Mouse (Mus musculus): ENCODE results near the gene Sec16b. TPM values are rescaled to one million over a fixed set of nuclear protein-coding genes. Genes with fewer than 3 reads are reported as not detected.

Gene Sec16b
- 0.67 and 0.82 TPM in 2 replicates for polyA plus RNA-seq (2016; fragmentation: Nextera tagmentation; extraction: Ambion mirVana)

GRCm38 (mm10) chr1:157506522-157506921 is at the start of gene Sec16b:
TSS of gene Sec16b (plus strand) at chr1:157506728.
- no peak within 1 kb of the TSS for H3K4me3 ChIP-seq
- H3K9me3 ChIP-seq = no peaks in the 10 kb centered on the region
- 0 out of 2 replicates have a peak within 1 kb of the TSS, but pooled peaks have one; percentile 6 for H3K27ac ChIP-seq (replicated peaks)
- H3K4me1 ChIP-seq = peaks cover 18% of the 10 kb centered on the region
- H3K36me3 ChIP-seq (replicated peaks) = no peaks in the 10 kb centered on the region
- DNase-seq (ENCODE audit: low spot score) = peak; percentile 53
- no peaks in the 10 kb centered on the region; the same call in 1 of the 2 replicates for H3K27me3 ChIP-seq (replicated peaks; ENCODE audit: low read depth, poor library complexity, severe bottlenecking)
- 29% methylated on average over 5 of the region's 5 CpGs for WGBS

- Histone ChIP-seq H3K9me3 (no peaks in the 10 kb centered on the region), H3K4me3 (no peak overlapping the region), H3K4me1 (peaks cover 25% of the 10 kb centered on the region), H3K36me3 (replicated peaks) (no peaks in the 10 kb centered on the region), H3K27me3 (replicated peaks; ENCODE audit: low read depth, poor library complexity, severe bottlenecking) (no peaks in the 10 kb centered on the region), H3K27ac (replicated peaks) (peak overlapping the region; percentile 73; the same call in 1 of the 2 replicates)
- no peak for DNase-seq (ENCODE audit: low spot score)
- 80% methylated on average over 3 of the region's 3 CpGs for WGBS
Measured at GRCm38 (mm10) chr1:157457789-157458188, 48.7 kb upstream of the Sec16b start.

- H3K27ac ChIP-seq (replicated peaks) = peak within 1 kb of the TSS; percentile 73
- 4% methylated on average over 27 of the region's 29 CpGs for WGBS
Measured at GRCm38 (mm10) chr1:157458421-157459208, 47.9 kb upstream of the Sec16b start, which contains the start of gene Cryzl2. TSS of gene Cryzl2 (plus strand) at chr1:157458577.

GRCm38 (mm10) chr1:157459904-157460303 is 46.6 kb upstream of the Sec16b start:
- DNase-seq (ENCODE audit: low spot score) = no peak
- no peak overlapping the region for H3K27ac ChIP-seq (replicated peaks)
- 94% methylated on average over 5 of the region's 5 CpGs for WGBS
- no peak overlapping the region for H3K4me3 ChIP-seq
- H3K4me1 ChIP-seq = peaks cover 17% of the 10 kb centered on the region
- H3K27me3 ChIP-seq (replicated peaks; ENCODE audit: low read depth, poor library complexity, severe bottlenecking) = no peaks in the 10 kb centered on the region
- no peaks in the 10 kb centered on the region for H3K36me3 ChIP-seq (replicated peaks)
- no peaks in the 10 kb centered on the region for H3K9me3 ChIP-seq

More at GRCm38 (mm10) chr1:157458421-157459208, 47.9 kb upstream of the Sec16b start, which contains the start of gene Cryzl2:
- H3K9me3 ChIP-seq = no peaks in the 10 kb centered on the region
- H3K27me3 ChIP-seq (replicated peaks; ENCODE audit: low read depth, poor library complexity, severe bottlenecking) = no peaks in the 10 kb centered on the region
- H3K4me3 ChIP-seq = peak within 1 kb of the TSS; percentile 59
- peaks cover 17% of the 10 kb centered on the region for H3K4me1 ChIP-seq
- DNase-seq (ENCODE audit: low spot score) = peak; percentile 89
- no peaks in the 10 kb centered on the region for H3K36me3 ChIP-seq (replicated peaks)

- no peaks in the 10 kb centered on the region for H3K36me3 ChIP-seq (replicated peaks)
- WGBS = 94% methylated on average over 5 of the region's 5 CpGs
- H3K9me3 ChIP-seq = no peaks in the 10 kb centered on the region
- no peak overlapping the region for H3K4me3 ChIP-seq
- no peak overlapping the region for H3K27ac ChIP-seq (replicated peaks)
- H3K4me1 ChIP-seq = peaks cover 17% of the 10 kb centered on the region
- no peaks in the 10 kb centered on the region for H3K27me3 ChIP-seq (replicated peaks; ENCODE audit: low read depth, poor library complexity, severe bottlenecking)
- no peak for DNase-seq (ENCODE audit: low spot score)
Measured at GRCm38 (mm10) chr1:157461276-157461675, 45.3 kb upstream of the Sec16b start.

- no peaks in the 10 kb centered on the region for H3K27me3 ChIP-seq (replicated peaks; ENCODE audit: low read depth, poor library complexity, severe bottlenecking)
- H3K36me3 ChIP-seq (replicated peaks) = no peaks in the 10 kb centered on the region
- peaks cover 17% of the 10 kb centered on the region for H3K4me1 ChIP-seq
- H3K4me3 ChIP-seq = no peak overlapping the region
- H3K9me3 ChIP-seq = no peaks in the 10 kb centered on the region
- H3K27ac ChIP-seq (replicated peaks) = no peak overlapping the region
- WGBS = 61% methylated on average over 3 of the region's 3 CpGs
- DNase-seq (ENCODE audit: low spot score) = peak; percentile 30
Measured at GRCm38 (mm10) chr1:157462336-157462735, 44.2 kb upstream of the Sec16b start.

GRCm38 (mm10) chr1:157465194-157465593 is 41.3 kb upstream of the Sec16b start:
- Histone ChIP-seq H3K36me3 (replicated peaks) (no peaks in the 10 kb centered on the region), H3K4me1 (no peaks in the 10 kb centered on the region), H3K9me3 (no peaks in the 10 kb centered on the region), H3K27me3 (replicated peaks; ENCODE audit: low read depth, poor library complexity, severe bottlenecking) (no peaks in the 10 kb centered on the region), H3K4me3 (no peak overlapping the region), H3K27ac (replicated peaks) (no peak overlapping the region)
- DNase-seq (ENCODE audit: low spot score) = peak; percentile 52
- WGBS = 79% methylated on average over 3 of the region's 3 CpGs

- no peaks in the 10 kb centered on the region for H3K27me3 ChIP-seq (replicated peaks; ENCODE audit: low read depth, poor library complexity, severe bottlenecking)
- no peak overlapping the region for H3K4me3 ChIP-seq
- 94% methylated on average over 8 of the region's 8 CpGs for WGBS
- H3K4me1 ChIP-seq = no peaks in the 10 kb centered on the region
- DNase-seq (ENCODE audit: low spot score) = no peak
- no peaks in the 10 kb centered on the region for H3K36me3 ChIP-seq (replicated peaks)
- H3K27ac ChIP-seq (replicated peaks) = no peak overlapping the region
- H3K9me3 ChIP-seq = no peaks in the 10 kb centered on the region
Measured at GRCm38 (mm10) chr1:157467866-157468265, 38.7 kb upstream of the Sec16b start.

- 91% methylated on average over 9 of the region's 9 CpGs for WGBS
- no peak for DNase-seq (ENCODE audit: low spot score)
Measured at GRCm38 (mm10) chr1:157470761-157471386, 35.7 kb upstream of the Sec16b start.

GRCm38 (mm10) chr1:157472716-157473115 is 33.8 kb upstream of the Sec16b start:
- Histone ChIP-seq H3K9me3 (no peaks in the 10 kb centered on the region), H3K36me3 (replicated peaks) (no peaks in the 10 kb centered on the region), H3K27me3 (replicated peaks; ENCODE audit: low read depth, poor library complexity, severe bottlenecking) (no peaks in the 10 kb centered on the region), H3K4me1 (peaks cover 4% of the 10 kb centered on the region; the same call in 1 of the 2 replicates), H3K4me3 (no peak overlapping the region), H3K27ac (replicated peaks) (no peak overlapping the region)
- WGBS = 90% methylated on average over 7 of the region's 7 CpGs
- no peak for DNase-seq (ENCODE audit: low spot score)

More at GRCm38 (mm10) chr1:157470761-157471386, 35.7 kb upstream of the Sec16b start:
- no peak overlapping the region for H3K27ac ChIP-seq (replicated peaks)
- no peaks in the 10 kb centered on the region for H3K9me3 ChIP-seq
- no peak overlapping the region for H3K4me3 ChIP-seq
- no peaks in the 10 kb centered on the region for H3K36me3 ChIP-seq (replicated peaks)
- peaks cover 4% of the 10 kb centered on the region; the same call in 1 of the 2 replicates for H3K4me1 ChIP-seq
- H3K27me3 ChIP-seq (replicated peaks; ENCODE audit: low read depth, poor library complexity, severe bottlenecking) = no peaks in the 10 kb centered on the region

GRCm38 (mm10) chr1:157474865-157475264 is 31.7 kb upstream of the Sec16b start:
- H3K27me3 ChIP-seq (replicated peaks; ENCODE audit: low read depth, poor library complexity, severe bottlenecking) = no peaks in the 10 kb centered on the region
- DNase-seq (ENCODE audit: low spot score) = no peak
- H3K4me1 ChIP-seq = peaks cover 4% of the 10 kb centered on the region; the same call in 1 of the 2 replicates
- H3K4me3 ChIP-seq = no peak overlapping the region
- H3K27ac ChIP-seq (replicated peaks) = no peak overlapping the region
- no peaks in the 10 kb centered on the region for H3K9me3 ChIP-seq
- WGBS = 89% methylated on average over 8 of the region's 8 CpGs
- no peaks in the 10 kb centered on the region for H3K36me3 ChIP-seq (replicated peaks)

GRCm38 (mm10) chr1:157476231-157476630 is 30.3 kb upstream of the Sec16b start:
- Histone ChIP-seq H3K4me3 (no peak overlapping the region), H3K36me3 (replicated peaks) (no peaks in the 10 kb centered on the region), H3K27ac (replicated peaks) (no peak overlapping the region), H3K4me1 (peaks cover 4% of the 10 kb centered on the region; the same call in 1 of the 2 replicates), H3K27me3 (replicated peaks; ENCODE audit: low read depth, poor library complexity, severe bottlenecking) (no peaks in the 10 kb centered on the region), H3K9me3 (no peaks in the 10 kb centered on the region)
- WGBS = 78% methylated on average over 2 of the region's 2 CpGs
- DNase-seq (ENCODE audit: low spot score) = no peak

Data from embryonic facial prominence, embryonic 10.5 days (tissue).